Mouse (Mus musculus): ENCODE measurements around the gene Map4k4. TPM values are rescaled to one million over a fixed set of nuclear protein-coding genes. Genes with fewer than 3 reads are reported as not detected.

Map4k4 gene
- polyA plus RNA-seq, 1 experiment from 2014 or later = 49.5 TPM

GRCm38 (mm10) chr1:40064508-40064907 lies 163.8 kb downstream of the Map4k4 start:
- no peak overlapping the region for H3K4me2 ChIP-seq (ENCODE audit: low read length)
- no peaks in the 10 kb centered on the region for H3K36me3 ChIP-seq (ENCODE audit: control insufficient read depth, insufficient read depth)
- no peak overlapping the region for H3K9ac ChIP-seq (replicated peaks; ENCODE audit: low read depth, low read length)
- no peaks in the 10 kb centered on the region for H3K9me3 ChIP-seq (ENCODE audit: control insufficient read depth, low read length)
- no peak overlapping the region for H3K27ac ChIP-seq (ENCODE audit: low read length)
- H3K4me1 ChIP-seq (replicated peaks; ENCODE audit: control insufficient read depth, insufficient read depth, low read length) = no peaks in the 10 kb centered on the region
- ATAC-seq = no peak
- H3K4me3 ChIP-seq (replicated peaks; ENCODE audit: low read length) = no peak overlapping the region
- H3K27me3 ChIP-seq (replicated peaks; ENCODE audit: control insufficient read depth, insufficient read depth, low read length) = no peaks in the 10 kb centered on the region
- WGBS = 93% methylated on average over 8 of the region's 8 CpGs

- H3K36me3 ChIP-seq (ENCODE audit: control insufficient read depth, insufficient read depth) = no peaks in the 10 kb centered on the region
- no peaks in the 10 kb centered on the region; the same call in 1 of the 2 replicates for H3K9me3 ChIP-seq (ENCODE audit: control insufficient read depth, low read length)
- no peak overlapping the region for H3K4me2 ChIP-seq (ENCODE audit: low read length)
- no peak overlapping the region for H3K27ac ChIP-seq (ENCODE audit: low read length)
- H3K27me3 ChIP-seq (replicated peaks; ENCODE audit: control insufficient read depth, insufficient read depth, low read length) = no peaks in the 10 kb centered on the region
- H3K4me3 ChIP-seq (replicated peaks; ENCODE audit: low read length) = no peak overlapping the region
- H3K9ac ChIP-seq (replicated peaks; ENCODE audit: low read depth, low read length) = no peak overlapping the region
- no peaks in the 10 kb centered on the region for H3K4me1 ChIP-seq (replicated peaks; ENCODE audit: control insufficient read depth, insufficient read depth, low read length)
- no peak for ATAC-seq
- 86% methylated on average over 4 of the region's 4 CpGs for WGBS
These were observed 171.8 kb downstream of the Map4k4 start for GRCm38 (mm10) chr1:40072558-40072957.

- Histone ChIP-seq H3K4me1 (replicated peaks; ENCODE audit: control insufficient read depth, insufficient read depth, low read length) (no peaks in the 10 kb centered on the region), H3K4me3 (replicated peaks; ENCODE audit: low read length) (no peak within 1 kb of the TSS), H3K4me2 (ENCODE audit: low read length) (no peak within 1 kb of the TSS), H3K27me3 (replicated peaks; ENCODE audit: control insufficient read depth, insufficient read depth, low read length) (no peaks in the 10 kb centered on the region), H3K27ac (ENCODE audit: low read length) (no peak within 1 kb of the TSS), H3K9me3 (ENCODE audit: control insufficient read depth, low read length) (no peaks in the 10 kb centered on the region; the same call in 1 of the 2 replicates), H3K36me3 (ENCODE audit: control insufficient read depth, insufficient read depth) (no peaks in the 10 kb centered on the region), H3K9ac (replicated peaks; ENCODE audit: low read depth, low read length) (no peak within 1 kb of the TSS)
- no peak for ATAC-seq
- WGBS = 93% methylated on average over 5 of the region's 5 CpGs
These were observed 173.1 kb downstream of the Map4k4 start, which contains the start of gene Il1r2 for GRCm38 (mm10) chr1:40073779-40074178. Gene Il1r2 (plus strand): TSS chr1:40074079.

Other genes starting within 250 kb of the Map4k4 start
- 1.1 and 2.3 TPM in 2 replicates for gene Creg2, start 249.4 kb upstream of the Map4k4 start, polyA plus RNA-seq (2015; fragmentation: Nextera tagmentation; extraction: Ambion mirVana)
- gene Rfx8, start 179.9 kb upstream of the Map4k4 start, polyA plus RNA-seq (2015; fragmentation: Nextera tagmentation; extraction: Ambion mirVana) = 0.20 TPM in 1 of 2 replicates, not detected in the other
- not detected in 2 replicates for gene Gm3646, start 95.6 kb upstream of the Map4k4 start, polyA plus RNA-seq (2015; fragmentation: Nextera tagmentation; extraction: Ambion mirVana)
- gene Il1r2, start 173.2 kb downstream of the Map4k4 start, polyA plus RNA-seq (2015; fragmentation: Nextera tagmentation; extraction: Ambion mirVana) = 0.20 and 0.51 TPM in 2 replicates